In genomic region chr19:46517529-46518351, GRCm38 (mm10) we compare ENCODE assay signal across 8 mouse cellular contexts. TPM values are rescaled to one million over a fixed set of nuclear protein-coding genes. Genes with fewer than 3 reads are reported as not detected.
DNase-seq lines count a peak whose midpoint lies in the region; ATAC-seq and TF ChIP-seq lines count a peak whose summit lies in the region.

No protein-coding gene starts in this region.

- no peak for TF ChIP-seq CTCF in lung, adult 2 months (IDR thresholded peaks at IDR 0.05; ENCODE audit: insufficient read depth, low read length)

- peak; percentile 62 for ATAC-seq in forebrain, embryonic 12.5 days (ENCODE audit: low FRiP score)
- ATAC-seq in limb, embryonic 12.5 days (ENCODE audit: insufficient number of reproducible peaks, insufficient read depth, low FRiP score, low TSS enrichment, low read depth), result peak; percentile 22; the same call in 1 of the 2 replicates

- H3K27ac ChIP-seq in forebrain, embryonic 12.5 days, result peak overlapping the region; percentile 74
- peak overlapping the region; percentile 83 for H3K27ac ChIP-seq in limb, embryonic 12.5 days

- peaks cover 34% of the 10 kb centered on the region for H3K4me1 ChIP-seq in lung, adult 2 months (ENCODE audit: control insufficient read depth, insufficient read depth, low read length)
- peaks cover 29% of the 10 kb centered on the region for H3K4me1 ChIP-seq in forebrain, embryonic 12.5 days
- peaks cover 37% of the 10 kb centered on the region for H3K4me1 ChIP-seq in limb, embryonic 12.5 days (replicated peaks)

- peak; percentile 27 for DNase-seq in lung, adult 2 months
- no peak for DNase-seq in lung, postnatal 36 days
- DNase-seq in retina, embryonic 14.5 days (ENCODE audit: low spot score), result peak; percentile 56
- no peak for DNase-seq in spleen, adult 18-20 months
- no peak for DNase-seq in urinary bladder, postnatal 10 days (ENCODE audit: low spot score)
- DNase-seq in gastrocnemius, adult 18-20 months (ENCODE audit: low spot score), result no peak

- H3K4me3 ChIP-seq in lung, adult 2 months (replicated peaks; ENCODE audit: extremely low read depth, low read depth, low read length), result no peak overlapping the region
- H3K4me3 ChIP-seq in forebrain, embryonic 12.5 days (replicated peaks), result no peak overlapping the region
- H3K4me3 ChIP-seq in limb, embryonic 12.5 days (replicated peaks), result peak overlapping the region; percentile 23; the same call in 1 of the 2 replicates

- 37% methylated on average over 10 of the region's 14 CpGs for WGBS in lung, adult 2 months
- 31% methylated on average over 11 of the region's 14 CpGs for WGBS in forebrain, embryonic 12.5 days
- 23% methylated on average over 13 of the region's 14 CpGs for WGBS in limb, embryonic 12.5 days

- no peaks in the 10 kb centered on the region for H3K9me3 ChIP-seq in forebrain, embryonic 12.5 days
- H3K9me3 ChIP-seq in limb, embryonic 12.5 days, result no peaks in the 10 kb centered on the region

- H3K9ac ChIP-seq in forebrain, embryonic 12.5 days, result peak overlapping the region; percentile 53; the same call in 1 of the 2 replicates
- H3K9ac ChIP-seq in limb, embryonic 12.5 days (replicated peaks), result peak overlapping the region; percentile 40; the same call in 1 of the 2 replicates

- H3K36me3 ChIP-seq in forebrain, embryonic 12.5 days (replicated peaks), result peaks cover 37% of the 10 kb centered on the region
- peaks cover 38% of the 10 kb centered on the region for H3K36me3 ChIP-seq in limb, embryonic 12.5 days

- no peak for TF ChIP-seq POLR2A in lung, adult 2 months (IDR thresholded peaks at IDR 0.05; ENCODE audit: borderline replicate concordance, extremely low read depth, low read depth, low read length)

- H3K27me3 ChIP-seq in forebrain, embryonic 12.5 days, result no peaks in the 10 kb centered on the region
- no peaks in the 10 kb centered on the region for H3K27me3 ChIP-seq in limb, embryonic 12.5 days

- H3K4me2 ChIP-seq in forebrain, embryonic 12.5 days, result peak overlapping the region; percentile 36
- H3K4me2 ChIP-seq in limb, embryonic 12.5 days, result peak overlapping the region; percentile 57

RNA-seq across cellular contexts. Expression of gene Trim8, which starts 16.2 kb away (rescaled TPM):
- polyA plus RNA-seq in lung, adult 2 months (2012; rRNA removed), result 87.2 and 115 TPM in 2 replicates
- polyA plus RNA-seq in forebrain, embryonic 12.5 days (2016; fragmentation: Nextera tagmentation; extraction: Ambion mirVana), result 33.9 and 35.1 TPM in 2 replicates
- polyA plus RNA-seq in limb, embryonic 12.5 days (2016; fragmentation: Nextera tagmentation; extraction: Ambion mirVana), result 17.3 and 21.5 TPM in 2 replicates
- 10 to 100 TPM; 17.6 to 22.5 TPM for total RNA-seq in gastrocnemius, adult 18-20 months (2021)

RNA-seq across cellular contexts. Expression of gene Arl3, which starts 55.3 kb away (rescaled TPM):
- 21.5 and 27.1 TPM in 2 replicates for polyA plus RNA-seq in lung, adult 2 months (2012; rRNA removed)
- polyA plus RNA-seq in forebrain, embryonic 12.5 days (2016; fragmentation: Nextera tagmentation; extraction: Ambion mirVana), result 216 and 224 TPM in 2 replicates
- 167 and 173 TPM in 2 replicates for polyA plus RNA-seq in limb, embryonic 12.5 days (2016; fragmentation: Nextera tagmentation; extraction: Ambion mirVana)
- 10 to 100 TPM; 79.9 to 86.2 TPM for total RNA-seq in gastrocnemius, adult 18-20 months (2021)

RNA-seq across cellular contexts. Expression of gene Sfxn2, which starts 55.4 kb away (rescaled TPM):
- 3.8 and 6.5 TPM in 2 replicates for polyA plus RNA-seq in lung, adult 2 months (2012; rRNA removed)
- 12.2 and 14.6 TPM in 2 replicates for polyA plus RNA-seq in forebrain, embryonic 12.5 days (2016; fragmentation: Nextera tagmentation; extraction: Ambion mirVana)
- 18.3 and 25.2 TPM in 2 replicates for polyA plus RNA-seq in limb, embryonic 12.5 days (2016; fragmentation: Nextera tagmentation; extraction: Ambion mirVana)
- 1 to 10 TPM; 2.2 to 3.8 TPM for total RNA-seq in gastrocnemius, adult 18-20 months (2021)

Comparison
In these comparisons a context has a peak if more than half of its experiments do, and no peak if none do; other contexts are left out.
1. DNase-seq: peak in lung, adult 2 months (single experiment) and retina, embryonic 14.5 days (single experiment); none in lung, postnatal 36 days (single experiment), spleen, adult 18-20 months (0 of 2), urinary bladder, postnatal 10 days (single experiment) and gastrocnemius, adult 18-20 months (single experiment).